Mouse (Mus musculus): ENCODE measurements around the gene Alx1. TPM values are rescaled to one million over a fixed set of nuclear protein-coding genes. Genes with fewer than 3 reads are reported as not detected.

The Alx1 gene
- polyA plus RNA-seq, 1 experiment from 2014 or later = 1.5 TPM

DNA sequence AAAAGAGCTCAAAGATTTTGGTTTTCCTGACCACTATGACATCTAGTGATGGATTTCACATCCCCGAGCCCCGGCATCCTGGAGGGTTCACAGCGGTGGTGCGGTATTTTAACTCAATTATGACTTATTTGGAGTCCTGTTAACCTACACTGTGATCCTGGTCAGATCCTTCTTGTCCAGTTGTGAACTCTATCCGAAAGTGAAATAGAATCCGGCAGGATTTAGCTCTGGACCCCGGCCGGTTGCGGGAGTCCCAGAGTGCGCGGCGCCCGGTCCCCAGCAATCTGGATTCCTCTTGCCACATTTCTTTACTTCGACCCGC, 2.1 kb downstream of the Alx1 start:
- no peak for DNase-seq (ENCODE audit: low spot score)
- H3K4me1 ChIP-seq (ENCODE audit: control insufficient read depth, insufficient read depth, low read length) = peaks cover 3% of the 10 kb centered on the region
- H3K4me2 ChIP-seq (ENCODE audit: low read length) = peak overlapping the region; percentile 44
- H3K36me3 ChIP-seq (ENCODE audit: control insufficient read depth, insufficient read depth, low read length) = no peaks in the 10 kb centered on the region
- H3K9me3 ChIP-seq (replicated peaks; ENCODE audit: control insufficient read depth, low read length) = no peaks in the 10 kb centered on the region
- H3K27me3 ChIP-seq (replicated peaks; ENCODE audit: control insufficient read depth, insufficient read depth, low read length) = peaks cover 58% of the 10 kb centered on the region
- WGBS = 0% methylated on average over 15 of the region's 15 CpGs
- no peak overlapping the region for H3K9ac ChIP-seq (ENCODE audit: low read length)
- H3K27ac ChIP-seq (ENCODE audit: low read depth, low read length) = no peak overlapping the region
- peak; percentile 49 for ATAC-seq
- H3K4me3 ChIP-seq (ENCODE audit: low read depth, low read length) = peak overlapping the region; percentile 22; the same call in 1 of the 2 replicates

DNA sequence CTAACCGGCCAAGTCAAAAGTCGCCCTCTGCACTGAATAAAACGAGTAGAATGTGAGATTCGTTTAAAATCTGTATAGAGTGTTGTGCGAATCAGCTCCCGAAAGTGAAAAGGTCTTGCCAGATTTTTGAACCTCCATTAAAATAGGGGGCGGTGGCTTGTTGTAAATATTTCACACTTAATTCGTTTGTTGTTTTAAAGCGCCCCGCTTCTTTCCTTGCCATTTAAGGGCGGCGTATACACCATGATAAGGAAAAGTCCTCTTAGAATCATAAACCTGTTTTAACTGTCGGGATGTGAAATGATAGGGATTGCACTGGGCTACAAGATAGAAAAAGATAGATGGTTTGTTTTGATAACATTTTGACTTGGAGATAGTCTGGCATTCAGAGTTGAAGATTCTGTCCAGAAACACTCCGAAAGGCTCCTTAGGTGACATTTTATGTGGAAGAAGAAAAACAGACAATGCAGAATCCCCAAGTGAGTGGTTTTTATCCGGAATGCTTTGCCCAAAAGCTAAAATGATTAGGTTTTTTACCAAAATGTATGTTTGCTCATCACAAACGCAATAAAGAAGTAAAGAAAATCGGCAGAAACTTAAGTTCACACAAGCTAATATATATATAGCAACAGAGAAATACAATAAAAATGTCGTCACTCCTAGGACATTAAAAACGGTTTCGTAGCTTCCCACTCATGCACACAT, 2.6 kb downstream of the Alx1 start:
- ATAC-seq (no peak), DNase-seq (ENCODE audit: low spot score) (peak; percentile 42)
- Histone ChIP-seq H3K27ac (ENCODE audit: low read depth, low read length) (no peak overlapping the region), H3K9me3 (replicated peaks; ENCODE audit: control insufficient read depth, low read length) (no peaks in the 10 kb centered on the region), H3K4me2 (ENCODE audit: low read length) (0 out of 2 replicates have a peak overlapping the region, but pooled peaks have one; percentile 44), H3K27me3 (replicated peaks; ENCODE audit: control insufficient read depth, insufficient read depth, low read length) (peaks cover 53% of the 10 kb centered on the region), H3K4me3 (ENCODE audit: low read depth, low read length) (no peak overlapping the region), H3K9ac (ENCODE audit: low read length) (no peak overlapping the region), H3K4me1 (ENCODE audit: control insufficient read depth, insufficient read depth, low read length) (peaks cover 3% of the 10 kb centered on the region), H3K36me3 (ENCODE audit: control insufficient read depth, insufficient read depth, low read length) (no peaks in the 10 kb centered on the region)
- under 1% methylated on average over 20 of the region's 20 CpGs for WGBS

DNA sequence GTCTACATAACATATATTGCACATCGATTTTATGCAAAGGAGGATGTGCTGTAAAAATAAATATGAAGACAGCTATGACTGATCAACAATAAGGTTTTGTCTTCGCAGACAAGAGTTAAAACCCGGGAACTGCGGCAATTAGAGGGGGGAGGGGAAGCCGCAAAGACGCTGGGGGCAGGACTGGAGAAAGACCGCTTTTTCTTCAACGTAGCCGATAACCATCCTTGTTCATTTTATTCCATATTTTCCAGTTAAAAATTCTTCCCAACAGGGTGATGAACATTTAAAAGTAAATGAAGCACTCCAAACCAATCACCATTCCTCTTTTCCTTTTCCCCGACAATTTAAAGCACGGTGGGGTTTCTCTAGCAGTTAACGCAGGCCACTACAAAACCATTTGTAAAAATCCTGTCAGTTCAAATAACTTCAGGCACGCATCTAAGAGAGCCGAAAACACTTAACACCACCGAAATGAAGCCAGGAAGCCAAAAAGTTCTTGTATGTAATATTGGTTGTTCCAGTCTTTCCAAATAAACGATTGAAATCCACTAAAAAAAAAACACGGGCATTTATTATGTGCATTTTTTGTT, 3.3 kb downstream of the Alx1 start:
- ATAC-seq (no peak), DNase-seq (ENCODE audit: low spot score) (peak; percentile 45)
- no peak overlapping the region for H3K4me3 ChIP-seq (ENCODE audit: low read depth, low read length)
- WGBS = under 1% methylated on average over 17 of the region's 17 CpGs
- no peaks in the 10 kb centered on the region for H3K9me3 ChIP-seq (replicated peaks; ENCODE audit: control insufficient read depth, low read length)
- H3K36me3 ChIP-seq (ENCODE audit: control insufficient read depth, insufficient read depth, low read length) = no peaks in the 10 kb centered on the region
- H3K9ac ChIP-seq (ENCODE audit: low read length) = no peak overlapping the region
- H3K4me1 ChIP-seq (ENCODE audit: control insufficient read depth, insufficient read depth, low read length) = peaks cover 3% of the 10 kb centered on the region
- no peak overlapping the region for H3K27ac ChIP-seq (ENCODE audit: low read depth, low read length)
- no peak overlapping the region for H3K4me2 ChIP-seq (ENCODE audit: low read length)
- peaks cover 47% of the 10 kb centered on the region for H3K27me3 ChIP-seq (replicated peaks; ENCODE audit: control insufficient read depth, insufficient read depth, low read length)

DNA sequence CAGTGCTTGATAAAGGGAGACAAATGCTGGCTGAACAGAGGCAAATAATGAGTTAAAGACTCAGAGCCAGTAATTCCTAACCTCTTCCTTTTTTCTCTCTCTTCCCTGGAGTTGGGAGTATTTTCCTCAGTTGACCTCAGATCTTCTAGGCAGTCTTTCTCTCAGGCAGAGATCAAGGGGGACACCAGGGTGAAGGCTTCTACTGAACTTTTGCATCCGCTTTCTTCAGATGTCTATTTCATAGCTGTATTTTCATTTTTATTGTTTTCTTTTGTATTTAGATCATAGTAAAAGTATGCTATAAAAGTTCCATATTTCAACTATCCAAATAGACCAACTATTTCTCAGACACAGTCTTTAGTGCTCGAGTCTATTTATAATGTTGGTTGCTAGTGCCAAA, 27.5 kb downstream of the Alx1 start:
- Histone ChIP-seq H3K27ac (ENCODE audit: low read depth, low read length) (no peak overlapping the region), H3K4me1 (ENCODE audit: control insufficient read depth, insufficient read depth, low read length) (no peaks in the 10 kb centered on the region), H3K27me3 (replicated peaks; ENCODE audit: control insufficient read depth, insufficient read depth, low read length) (no peaks in the 10 kb centered on the region), H3K9me3 (replicated peaks; ENCODE audit: control insufficient read depth, low read length) (no peaks in the 10 kb centered on the region), H3K36me3 (ENCODE audit: control insufficient read depth, insufficient read depth, low read length) (no peaks in the 10 kb centered on the region), H3K4me2 (ENCODE audit: low read length) (no peak overlapping the region), H3K4me3 (ENCODE audit: low read depth, low read length) (no peak overlapping the region), H3K9ac (ENCODE audit: low read length) (no peak overlapping the region)
- ATAC-seq (no peak), DNase-seq (ENCODE audit: low spot score) (no peak)
- WGBS = 86% methylated on average over 2 of the region's 2 CpGs

DNA sequence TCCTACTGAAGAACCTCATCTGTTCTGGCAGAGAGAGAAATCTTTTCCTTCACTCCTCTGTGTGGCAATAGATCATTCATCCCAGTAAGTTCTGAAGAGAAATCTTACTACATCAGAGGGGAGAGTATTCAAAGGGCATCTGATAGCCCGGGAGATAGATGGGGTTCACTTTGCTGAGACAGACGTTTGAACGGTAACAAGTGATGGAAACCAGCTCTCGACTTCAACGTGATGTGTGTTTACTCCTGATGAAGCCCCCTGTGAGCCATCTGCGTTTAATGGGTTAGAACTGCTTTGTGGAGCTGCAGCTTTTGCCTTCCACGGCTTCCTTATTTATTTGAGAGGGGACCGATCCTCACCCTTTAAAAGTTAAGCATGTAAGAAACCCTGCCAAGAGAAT, 29.1 kb downstream of the Alx1 start:
- Histone ChIP-seq H3K9ac (ENCODE audit: low read length) (no peak overlapping the region), H3K27ac (ENCODE audit: low read depth, low read length) (no peak overlapping the region), H3K36me3 (ENCODE audit: control insufficient read depth, insufficient read depth, low read length) (no peaks in the 10 kb centered on the region), H3K9me3 (replicated peaks; ENCODE audit: control insufficient read depth, low read length) (no peaks in the 10 kb centered on the region), H3K27me3 (replicated peaks; ENCODE audit: control insufficient read depth, insufficient read depth, low read length) (no peaks in the 10 kb centered on the region), H3K4me1 (ENCODE audit: control insufficient read depth, insufficient read depth, low read length) (no peaks in the 10 kb centered on the region), H3K4me2 (ENCODE audit: low read length) (no peak overlapping the region), H3K4me3 (ENCODE audit: low read depth, low read length) (no peak overlapping the region)
- ATAC-seq (no peak), DNase-seq (ENCODE audit: low spot score) (no peak)
- WGBS = 66% methylated on average over 8 of the region's 8 CpGs

DNA sequence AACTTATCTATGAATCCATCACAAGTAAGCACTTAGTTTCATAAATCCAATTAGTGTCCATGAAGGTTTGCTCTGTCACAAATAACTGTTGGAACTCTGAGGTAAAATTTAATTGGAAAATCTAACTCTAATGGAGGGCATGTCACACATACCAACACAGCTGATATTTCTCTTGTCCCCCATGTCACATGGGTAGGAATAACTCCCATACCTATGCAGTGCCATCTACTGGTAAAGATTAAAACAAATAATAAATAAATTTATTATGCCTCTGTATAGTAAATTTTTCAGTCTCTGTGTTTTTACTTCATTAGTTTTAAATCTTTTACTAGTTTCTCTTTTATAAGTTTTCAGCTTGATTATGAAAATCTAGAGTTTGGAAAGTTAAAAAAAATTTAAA, 30.4 kb downstream of the Alx1 start:
- DNase-seq (ENCODE audit: low spot score) (no peak), ATAC-seq (peak; percentile 42; the same call in 1 of the 2 replicates)
- no peaks in the 10 kb centered on the region for H3K9me3 ChIP-seq (replicated peaks; ENCODE audit: control insufficient read depth, low read length)
- H3K36me3 ChIP-seq (ENCODE audit: control insufficient read depth, insufficient read depth, low read length) = no peaks in the 10 kb centered on the region
- no peaks in the 10 kb centered on the region for H3K27me3 ChIP-seq (replicated peaks; ENCODE audit: control insufficient read depth, insufficient read depth, low read length)
- H3K4me3 ChIP-seq (ENCODE audit: low read depth, low read length) = no peak overlapping the region
- H3K4me1 ChIP-seq (ENCODE audit: control insufficient read depth, insufficient read depth, low read length) = no peaks in the 10 kb centered on the region
- no peak overlapping the region for H3K9ac ChIP-seq (ENCODE audit: low read length)
- no peak overlapping the region for H3K27ac ChIP-seq (ENCODE audit: low read depth, low read length)
- no peak overlapping the region for H3K4me2 ChIP-seq (ENCODE audit: low read length)

DNA sequence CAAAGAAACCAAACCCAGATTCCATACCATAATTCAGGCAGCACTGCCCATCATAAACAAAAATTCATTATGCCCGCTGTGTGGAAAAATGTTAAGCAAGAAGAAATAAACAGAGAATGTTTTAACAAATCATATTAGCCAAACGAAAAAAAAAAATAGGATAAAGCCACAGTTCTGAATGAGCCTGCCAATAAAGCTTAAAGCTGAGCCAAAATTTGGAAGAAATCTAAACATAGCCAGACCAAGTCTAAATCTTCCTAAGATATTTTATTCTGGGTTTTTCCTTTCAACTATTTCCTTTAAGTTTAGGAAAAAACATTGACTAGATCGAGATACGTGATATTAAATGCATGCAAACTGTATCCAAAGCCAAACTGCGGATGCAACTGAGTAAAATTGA, 54.9 kb downstream of the Alx1 start:
- no peak overlapping the region for H3K4me2 ChIP-seq (ENCODE audit: low read length)
- no peaks in the 10 kb centered on the region for H3K9me3 ChIP-seq (replicated peaks; ENCODE audit: control insufficient read depth, low read length)
- WGBS = 90% methylated on average over 5 of the region's 5 CpGs
- no peak for DNase-seq (ENCODE audit: low spot score)
- H3K36me3 ChIP-seq (ENCODE audit: control insufficient read depth, insufficient read depth, low read length) = no peaks in the 10 kb centered on the region
- H3K4me3 ChIP-seq (ENCODE audit: low read depth, low read length) = no peak overlapping the region
- H3K9ac ChIP-seq (ENCODE audit: low read length) = no peak overlapping the region
- ATAC-seq = no peak
- no peaks in the 10 kb centered on the region for H3K4me1 ChIP-seq (ENCODE audit: control insufficient read depth, insufficient read depth, low read length)
- H3K27ac ChIP-seq (ENCODE audit: low read depth, low read length) = no peak overlapping the region
- H3K27me3 ChIP-seq (replicated peaks; ENCODE audit: control insufficient read depth, insufficient read depth, low read length) = no peaks in the 10 kb centered on the region

DNA sequence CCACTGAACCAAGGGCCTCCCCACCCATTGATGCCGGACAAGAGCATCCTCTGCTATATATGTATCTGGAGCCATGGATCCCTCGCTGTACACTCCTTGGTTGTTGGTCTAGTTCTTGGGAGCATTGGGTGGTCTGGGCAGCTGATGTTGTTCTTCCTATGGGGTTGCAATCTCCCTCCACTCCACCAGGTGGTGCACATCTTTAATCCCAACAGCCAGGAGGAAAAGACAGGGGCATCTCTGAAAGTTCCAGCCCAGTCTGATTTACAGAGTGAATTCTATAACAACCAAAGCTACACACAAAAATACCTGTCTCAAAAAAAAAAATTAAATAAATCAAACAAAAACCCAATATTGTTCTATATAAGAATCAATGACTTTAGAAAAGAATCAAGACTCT, 70.4 kb downstream of the Alx1 start:
- ATAC-seq (no peak), DNase-seq (ENCODE audit: low spot score) (no peak)
- Histone ChIP-seq H3K4me2 (ENCODE audit: low read length) (no peak overlapping the region), H3K9ac (ENCODE audit: low read length) (no peak overlapping the region), H3K4me1 (ENCODE audit: control insufficient read depth, insufficient read depth, low read length) (no peaks in the 10 kb centered on the region), H3K9me3 (replicated peaks; ENCODE audit: control insufficient read depth, low read length) (no peaks in the 10 kb centered on the region), H3K36me3 (ENCODE audit: control insufficient read depth, insufficient read depth, low read length) (no peaks in the 10 kb centered on the region), H3K27ac (ENCODE audit: low read depth, low read length) (no peak overlapping the region), H3K4me3 (ENCODE audit: low read depth, low read length) (no peak overlapping the region), H3K27me3 (replicated peaks; ENCODE audit: control insufficient read depth, insufficient read depth, low read length) (no peaks in the 10 kb centered on the region)
- 97% methylated on average over 2 of the region's 2 CpGs for WGBS
